Mouse (Mus musculus) thymus, adult 2 months (tissue): ENCODE results near the gene Rnf212b.

ENCODE experiments used
- CTCF ChIP-seq: fragments of 200-500 bp; IDR thresholded peaks from 2 replicates; pipeline ENCODE4 v1.5.1; 2012; ENCODE audit warnings: mild to moderate bottlenecking, control low read depth, low read length, moderate library complexity, borderline replicate concordance; ENCODE audit not compliant: control insufficient read depth, poor library complexity, insufficient read depth; ENCODE audit errors: extremely low read depth
- POLR2A ChIP-seq: fragments of 200-500 bp; IDR thresholded peaks from 2 replicates; pipeline ENCODE4 v1.6.1; 2012; ENCODE audit warnings: mild to moderate bottlenecking, low read length, control low read depth, moderate library complexity; ENCODE audit not compliant: control insufficient read depth, poor library complexity, insufficient read depth; ENCODE audit errors: extremely low read depth

DNA sequence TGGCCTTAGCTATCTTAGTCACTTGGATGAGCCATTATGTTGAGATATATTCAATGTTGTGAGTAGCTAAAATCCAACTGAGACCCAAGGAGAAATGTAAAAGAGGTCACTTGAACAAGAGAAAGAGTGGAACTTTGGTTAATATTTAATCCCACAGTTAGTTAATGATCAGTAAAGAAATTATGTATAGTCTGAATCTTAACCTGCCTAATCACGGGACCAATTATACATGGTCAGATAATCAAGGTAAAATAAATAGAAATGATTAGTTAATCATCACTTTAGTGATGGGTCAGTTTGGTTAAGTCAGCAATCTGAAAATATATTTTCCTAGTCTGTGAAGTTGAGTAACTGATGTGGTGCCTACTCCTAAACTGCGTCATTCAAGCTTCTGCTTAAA, 8.4 kb downstream of the Rnf212b start:
- no peak for TF ChIP-seq CTCF
- TF ChIP-seq POLR2A: no peak
